Mouse (Mus musculus) cerebral cortex, adult 2 months (tissue): ENCODE measurements around the gene Lurap1.

Experiments
- WGBS: fragments of 180-500 bp; shearing (Covaris S2); methylation state at CpG from one replicate; pipeline ENCODE4 v1.1.7; 2018; 5-methylcytosine and 5-hydroxymethylcytosine counted together

The Lurap1 gene

GRCm38 (mm10) chr4:116110695-116111094, 40.4 kb downstream of the Lurap1 start:
- WGBS: 94% methylated on average over 6 of the region's 6 CpGs

GRCm38 (mm10) chr4:116105278-116105677, 45.9 kb downstream of the Lurap1 start:
- 69% methylated on average over 5 of the region's 5 CpGs for WGBS

GRCm38 (mm10) chr4:116100959-116101358, 50.2 kb downstream of the Lurap1 start:
- WGBS: 71% methylated on average over 7 of the region's 7 CpGs

- WGBS: 88% methylated on average over 8 of the region's 8 CpGs
Observed at GRCm38 (mm10) chr4:116097211-116097610, 53.9 kb downstream of the Lurap1 start.

- WGBS: 90% methylated on average over 10 of the region's 10 CpGs
Observed at GRCm38 (mm10) chr4:116096291-116096690, 54.8 kb downstream of the Lurap1 start.

DNA sequence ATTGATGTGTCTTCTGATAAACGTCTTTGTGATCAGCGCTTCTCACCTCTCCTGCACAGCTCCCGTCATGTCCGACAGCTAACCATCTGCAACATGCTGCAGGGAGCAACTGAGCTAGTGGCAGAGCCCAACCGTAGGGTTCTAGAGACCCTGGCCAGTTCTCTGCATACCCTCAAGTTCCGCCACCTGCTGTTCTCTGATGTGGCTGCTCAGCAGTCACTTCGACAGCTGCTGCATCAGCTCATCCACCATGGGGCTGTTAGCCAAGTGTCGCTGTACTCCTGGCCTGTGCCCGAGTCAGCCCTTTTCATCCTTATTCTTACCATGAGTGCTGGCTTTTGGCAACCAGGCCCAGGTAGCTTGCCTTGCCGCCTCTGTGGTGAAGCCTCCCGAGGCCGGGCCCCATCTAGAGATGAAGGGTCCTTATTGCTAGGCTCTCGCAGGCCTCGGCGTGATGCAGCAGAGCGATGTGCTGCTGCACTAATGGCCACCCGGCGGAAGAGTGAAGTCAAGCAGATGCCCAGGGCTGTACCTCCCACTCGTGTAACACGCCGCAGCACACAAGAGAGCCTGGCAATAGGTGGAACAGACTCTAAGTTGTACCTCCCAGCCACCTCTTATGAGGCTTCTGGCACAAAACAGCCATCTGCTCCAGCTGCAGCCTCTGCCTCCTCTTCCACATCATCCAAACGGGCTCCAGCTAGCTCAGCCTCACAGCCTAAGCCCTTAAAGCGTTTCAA, 62.5 kb downstream of the Lurap1 start:
- WGBS: 78% methylated on average over 23 of the region's 23 CpGs
